Mouse (Mus musculus): ENCODE results near the gene Olfr1025-ps1. TPM values are rescaled to one million over a fixed set of nuclear protein-coding genes. Genes with fewer than 3 reads are reported as not detected.

The Olfr1025-ps1 gene
- polyA plus RNA-seq (2016; fragmentation: Nextera tagmentation; extraction: Ambion mirVana): not detected in 2 replicates

GRCm38 (mm10) chr2:85914893-85915292 lies at the start of gene Olfr1025-ps1:
Gene Olfr1025-ps1 (plus strand): TSS chr2:85915193.
- no peaks in the 10 kb centered on the region for H3K36me3 ChIP-seq (replicated peaks)
- no peak within 1 kb of the TSS for H3K27ac ChIP-seq
- no peak for DNase-seq (ENCODE audit: extremely low spot score, low spot score)
- H3K4me1 ChIP-seq: no peaks in the 10 kb centered on the region
- no peaks in the 10 kb centered on the region for H3K9me3 ChIP-seq
- H3K4me3 ChIP-seq: no peak within 1 kb of the TSS
- 67% methylated on average over 1 of the region's 1 CpGs for WGBS
- H3K27me3 ChIP-seq (ENCODE audit: poor library complexity, severe bottlenecking): no peaks in the 10 kb centered on the region

- Histone ChIP-seq H3K27ac (no peak within 1 kb of the TSS), H3K4me3 (no peak within 1 kb of the TSS), H3K36me3 (replicated peaks) (no peaks in the 10 kb centered on the region), H3K27me3 (ENCODE audit: poor library complexity, severe bottlenecking) (no peaks in the 10 kb centered on the region), H3K4me1 (no peaks in the 10 kb centered on the region), H3K9me3 (no peaks in the 10 kb centered on the region)
- WGBS: 72% methylated on average over 2 of the region's 2 CpGs
- DNase-seq (ENCODE audit: extremely low spot score, low spot score): no peak
Measured at GRCm38 (mm10) chr2:85868294-85868693, 46.7 kb upstream of the Olfr1025-ps1 start, which contains the start of gene Olfr1022. Gene Olfr1022 (plus strand): TSS chr2:85868594.

- no peaks in the 10 kb centered on the region for H3K36me3 ChIP-seq (replicated peaks)
- no peaks in the 10 kb centered on the region for H3K4me1 ChIP-seq
- H3K27me3 ChIP-seq (ENCODE audit: poor library complexity, severe bottlenecking): no peaks in the 10 kb centered on the region
- WGBS: 76% methylated on average over 2 of the region's 2 CpGs
- no peak for DNase-seq (ENCODE audit: extremely low spot score, low spot score)
- H3K9me3 ChIP-seq: no peaks in the 10 kb centered on the region
- H3K4me3 ChIP-seq: no peak within 1 kb of the TSS
- no peak within 1 kb of the TSS for H3K27ac ChIP-seq
Measured at GRCm38 (mm10) chr2:85885340-85885739, 29.7 kb upstream of the Olfr1025-ps1 start, which contains the start of gene Olfr1023. Gene Olfr1023 (plus strand): TSS chr2:85885640.

GRCm38 (mm10) chr2:85904952-85905351 lies 10.0 kb upstream of the Olfr1025-ps1 start, which contains the start of gene Olfr1024:
Gene Olfr1024 (minus strand): TSS chr2:85905052.
- no peaks in the 10 kb centered on the region for H3K27me3 ChIP-seq (ENCODE audit: poor library complexity, severe bottlenecking)
- WGBS: 90% methylated on average over 3 of the region's 3 CpGs
- H3K36me3 ChIP-seq (replicated peaks): no peaks in the 10 kb centered on the region
- H3K4me1 ChIP-seq: no peaks in the 10 kb centered on the region
- DNase-seq (ENCODE audit: extremely low spot score, low spot score): no peak
- H3K4me3 ChIP-seq: no peak within 1 kb of the TSS
- H3K9me3 ChIP-seq: no peaks in the 10 kb centered on the region
- no peak within 1 kb of the TSS for H3K27ac ChIP-seq

GRCm38 (mm10) chr2:85913197-85913596 lies 1.8 kb upstream of the Olfr1025-ps1 start:
- no peak overlapping the region for H3K4me3 ChIP-seq
- no peaks in the 10 kb centered on the region for H3K36me3 ChIP-seq (replicated peaks)
- H3K4me1 ChIP-seq: no peaks in the 10 kb centered on the region
- no peak for DNase-seq (ENCODE audit: extremely low spot score, low spot score)
- H3K27me3 ChIP-seq (ENCODE audit: poor library complexity, severe bottlenecking): no peaks in the 10 kb centered on the region
- no peaks in the 10 kb centered on the region for H3K9me3 ChIP-seq
- H3K27ac ChIP-seq: no peak overlapping the region

GRCm38 (mm10) chr2:85921258-85921657 lies 6.3 kb downstream of the Olfr1025-ps1 start, which contains the start of gene Olfr1026:
Gene Olfr1026 (plus strand): TSS chr2:85921558.
- no peak within 1 kb of the TSS for H3K27ac ChIP-seq
- 91% methylated on average over 3 of the region's 3 CpGs for WGBS
- no peaks in the 10 kb centered on the region for H3K9me3 ChIP-seq
- no peaks in the 10 kb centered on the region for H3K36me3 ChIP-seq (replicated peaks)
- no peak for DNase-seq (ENCODE audit: extremely low spot score, low spot score)
- no peak within 1 kb of the TSS for H3K4me3 ChIP-seq
- no peaks in the 10 kb centered on the region for H3K4me1 ChIP-seq
- H3K27me3 ChIP-seq (ENCODE audit: poor library complexity, severe bottlenecking): no peaks in the 10 kb centered on the region

GRCm38 (mm10) chr2:85950137-85950536 lies 35.1 kb downstream of the Olfr1025-ps1 start, which contains the start of gene Olfr1028:
Gene Olfr1028 (plus strand): TSS chr2:85950437.
- no peak for DNase-seq (ENCODE audit: extremely low spot score, low spot score)
- Histone ChIP-seq H3K9me3 (no peaks in the 10 kb centered on the region), H3K4me3 (no peak within 1 kb of the TSS), H3K27ac (no peak within 1 kb of the TSS), H3K36me3 (replicated peaks) (no peaks in the 10 kb centered on the region), H3K4me1 (no peaks in the 10 kb centered on the region), H3K27me3 (ENCODE audit: poor library complexity, severe bottlenecking) (no peaks in the 10 kb centered on the region)
- WGBS: 81% methylated on average over 1 of the region's 1 CpGs

Other genes starting within 250 kb of the Olfr1025-ps1 start
- gene Olfr1006, start 236.4 kb upstream of the Olfr1025-ps1 start, polyA plus RNA-seq (2016; fragmentation: Nextera tagmentation; extraction: Ambion mirVana): not detected in 2 replicates
- not detected in 2 replicates for gene Olfr1008, start 225.8 kb upstream of the Olfr1025-ps1 start, polyA plus RNA-seq (2016; fragmentation: Nextera tagmentation; extraction: Ambion mirVana)
- not detected in 2 replicates for gene Olfr1009, start 199.8 kb upstream of the Olfr1025-ps1 start, polyA plus RNA-seq (2016; fragmentation: Nextera tagmentation; extraction: Ambion mirVana)
- gene Olfr1012, start 152.4 kb upstream of the Olfr1025-ps1 start, polyA plus RNA-seq (2016; fragmentation: Nextera tagmentation; extraction: Ambion mirVana): not detected in 2 replicates
- gene Olfr1013, start 148.1 kb upstream of the Olfr1025-ps1 start, polyA plus RNA-seq (2016; fragmentation: Nextera tagmentation; extraction: Ambion mirVana): not detected in 2 replicates
- not detected in 2 replicates for gene Olfr1014, start 142.5 kb upstream of the Olfr1025-ps1 start, polyA plus RNA-seq (2016; fragmentation: Nextera tagmentation; extraction: Ambion mirVana)
- gene Olfr1015, start 133.2 kb upstream of the Olfr1025-ps1 start, polyA plus RNA-seq (2016; fragmentation: Nextera tagmentation; extraction: Ambion mirVana): not detected in 2 replicates
- gene Olfr1016, start 112.6 kb upstream of the Olfr1025-ps1 start, polyA plus RNA-seq (2016; fragmentation: Nextera tagmentation; extraction: Ambion mirVana): not detected in 2 replicates
- not detected in 2 replicates for gene Olfr1018, start 96.7 kb upstream of the Olfr1025-ps1 start, polyA plus RNA-seq (2016; fragmentation: Nextera tagmentation; extraction: Ambion mirVana)
- gene Olfr1019, start 69.7 kb upstream of the Olfr1025-ps1 start, polyA plus RNA-seq (2016; fragmentation: Nextera tagmentation; extraction: Ambion mirVana): not detected in 2 replicates
- not detected in 2 replicates for gene Olfr1020, start 68.2 kb upstream of the Olfr1025-ps1 start, polyA plus RNA-seq (2016; fragmentation: Nextera tagmentation; extraction: Ambion mirVana)
- not detected in 2 replicates for gene Olfr1022, start 46.6 kb upstream of the Olfr1025-ps1 start, polyA plus RNA-seq (2016; fragmentation: Nextera tagmentation; extraction: Ambion mirVana)
- not detected in 2 replicates for gene Olfr1023, start 29.6 kb upstream of the Olfr1025-ps1 start, polyA plus RNA-seq (2016; fragmentation: Nextera tagmentation; extraction: Ambion mirVana)
- not detected in 2 replicates for gene Olfr1024, start 10.1 kb upstream of the Olfr1025-ps1 start, polyA plus RNA-seq (2016; fragmentation: Nextera tagmentation; extraction: Ambion mirVana)
- gene Olfr1026, start 6.4 kb downstream of the Olfr1025-ps1 start, polyA plus RNA-seq (2016; fragmentation: Nextera tagmentation; extraction: Ambion mirVana): not detected in 2 replicates
- gene Olfr1028, start 35.2 kb downstream of the Olfr1025-ps1 start, polyA plus RNA-seq (2016; fragmentation: Nextera tagmentation; extraction: Ambion mirVana): not detected in 2 replicates
- not detected in 2 replicates for gene Olfr1029, start 58.7 kb downstream of the Olfr1025-ps1 start, polyA plus RNA-seq (2016; fragmentation: Nextera tagmentation; extraction: Ambion mirVana)
- not detected in 2 replicates for gene Olfr1030, start 64.1 kb downstream of the Olfr1025-ps1 start, polyA plus RNA-seq (2016; fragmentation: Nextera tagmentation; extraction: Ambion mirVana)
- gene Olfr1031, start 75.1 kb downstream of the Olfr1025-ps1 start, polyA plus RNA-seq (2016; fragmentation: Nextera tagmentation; extraction: Ambion mirVana): not detected in 2 replicates
- not detected in 2 replicates for gene Olfr1032, start 90.3 kb downstream of the Olfr1025-ps1 start, polyA plus RNA-seq (2016; fragmentation: Nextera tagmentation; extraction: Ambion mirVana)
- not detected in 2 replicates for gene Olfr1033, start 105.4 kb downstream of the Olfr1025-ps1 start, polyA plus RNA-seq (2016; fragmentation: Nextera tagmentation; extraction: Ambion mirVana)
- gene Olfr1034, start 130.7 kb downstream of the Olfr1025-ps1 start, polyA plus RNA-seq (2016; fragmentation: Nextera tagmentation; extraction: Ambion mirVana): not detected in 2 replicates
- not detected in 2 replicates for gene Olfr1036, start 158.8 kb downstream of the Olfr1025-ps1 start, polyA plus RNA-seq (2016; fragmentation: Nextera tagmentation; extraction: Ambion mirVana)
- gene Olfr1037, start 172.2 kb downstream of the Olfr1025-ps1 start, polyA plus RNA-seq (2016; fragmentation: Nextera tagmentation; extraction: Ambion mirVana): not detected in 2 replicates
- gene Olfr1039, start 220.7 kb downstream of the Olfr1025-ps1 start, polyA plus RNA-seq (2016; fragmentation: Nextera tagmentation; extraction: Ambion mirVana): not detected in 2 replicates
- not detected in 2 replicates for gene Olfr1040, start 231.5 kb downstream of the Olfr1025-ps1 start, polyA plus RNA-seq (2016; fragmentation: Nextera tagmentation; extraction: Ambion mirVana)
- gene Olfr1042, start 246.6 kb downstream of the Olfr1025-ps1 start, polyA plus RNA-seq (2016; fragmentation: Nextera tagmentation; extraction: Ambion mirVana): not detected in 2 replicates

All from forebrain, embryonic 10.5 days (tissue).